Mouse (Mus musculus) lung, postnatal 0 days (tissue): ENCODE data around the gene Tldc2.

Experiments used
- CTCF ChIP-seq: IDR thresholded peaks from 2 replicates; pipeline ENCODE4 v1.5.1; 2016; ENCODE audit warnings: antibody characterized with exemption, mild to moderate bottlenecking
- EP300 ChIP-seq: IDR thresholded peaks from 2 replicates; pipeline ENCODE4 v1.6.1; 2016; ENCODE audit warnings: antibody characterized with exemption, mild to moderate bottlenecking, control low read depth

DNA sequence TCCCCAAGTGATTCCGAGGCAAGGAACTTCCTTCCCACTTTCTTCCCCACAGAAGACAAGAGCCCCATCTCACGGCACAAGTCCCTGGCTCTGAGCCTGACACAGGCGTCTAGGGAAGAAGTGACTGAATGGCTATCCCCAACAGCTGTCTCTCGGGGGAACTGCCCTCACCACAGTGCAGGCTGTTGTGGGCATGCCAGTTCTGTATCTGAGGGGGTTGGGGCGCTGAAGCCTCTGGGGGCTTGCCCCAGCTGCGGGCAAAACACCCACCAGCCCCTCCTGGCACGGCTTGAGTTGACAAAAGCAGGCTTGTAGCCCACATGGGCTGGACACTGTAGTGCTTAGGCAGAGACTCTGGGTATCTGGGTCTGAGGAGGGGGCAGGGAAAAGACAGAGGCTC, 22.7 kb upstream of the Tldc2 start:
- TF ChIP-seq EP300 (no peak), CTCF (0 out of 2 replicates have a peak, but pooled peaks have one; percentile 3)
